25 mouse cellular contexts compared by ENCODE assay signal in genomic region chr11:29632486-29632885, GRCm38 (mm10).
DNase-seq lines count a peak whose midpoint lies in the region; ATAC-seq lines count a peak whose summit lies in the region.
"Had no signal": no experiment of that assay in that cellular context is flagged by ENCODE, and none has a peak within 500 bp of the region (broad histone marks: within the 10 kb centered on the region; RNA-seq: fewer than 3 reads in every experiment).

No protein-coding gene starts in this region.

- H3K27me3 ChIP-seq in heart, embryonic 16.5 days (ENCODE audit: control insufficient read depth, insufficient read depth, low read length), result no peaks in the 10 kb centered on the region
- no peaks in the 10 kb centered on the region for H3K27me3 ChIP-seq in heart, embryonic 10.5 days (ENCODE audit: insufficient read depth, poor library complexity, severe bottlenecking)
- H3K27me3 ChIP-seq: embryonic facial prominence, embryonic 12.5 days; forebrain, embryonic 13.5 days; midbrain, embryonic 12.5 days; neural tube, embryonic 12.5 days had no signal

- H3K9me3 ChIP-seq in heart, embryonic 16.5 days (replicated peaks; ENCODE audit: control insufficient read depth, low read length), result no peaks in the 10 kb centered on the region
- no peaks in the 10 kb centered on the region for H3K9me3 ChIP-seq in heart, embryonic 10.5 days
- H3K9me3 ChIP-seq: embryonic facial prominence, embryonic 12.5 days; forebrain, embryonic 13.5 days; limb, embryonic 10.5 days; midbrain, embryonic 12.5 days; neural tube, embryonic 12.5 days had no signal

- WGBS in heart, embryonic 16.5 days, result 15% methylated on average over 1 of the region's 1 CpGs
- 50% methylated on average over 1 of the region's 1 CpGs for WGBS in heart, embryonic 10.5 days

- no peak overlapping the region for H3K9ac ChIP-seq in heart, embryonic 16.5 days (ENCODE audit: low read length)
- H3K9ac ChIP-seq: embryonic facial prominence, embryonic 12.5 days; forebrain, embryonic 13.5 days; liver, postnatal 0 days; midbrain, embryonic 12.5 days; neural tube, embryonic 12.5 days had no signal

- H3K4me2 ChIP-seq in heart, embryonic 16.5 days (ENCODE audit: low read depth, low read length), result no peak overlapping the region
- H3K4me2 ChIP-seq: embryonic facial prominence, embryonic 12.5 days; forebrain, embryonic 13.5 days; midbrain, embryonic 12.5 days; neural tube, embryonic 12.5 days had no signal

- no peak overlapping the region for H3K4me3 ChIP-seq in heart, embryonic 16.5 days (ENCODE audit: low read length)
- H3K4me3 ChIP-seq in heart, embryonic 10.5 days, result no peak overlapping the region
- H3K4me3 ChIP-seq: embryonic facial prominence, embryonic 12.5 days; erythroblast, embryonic 14.5 days; forebrain, embryonic 13.5 days; limb, embryonic 10.5 days; midbrain, embryonic 12.5 days; neural tube, embryonic 12.5 days had no signal

- H3K36me3 ChIP-seq in heart, embryonic 16.5 days (ENCODE audit: control insufficient read depth, insufficient read depth), result no peaks in the 10 kb centered on the region
- no peaks in the 10 kb centered on the region for H3K36me3 ChIP-seq in heart, embryonic 10.5 days
- H3K36me3 ChIP-seq: embryonic facial prominence, embryonic 12.5 days; limb, embryonic 10.5 days; midbrain, embryonic 12.5 days; neural tube, embryonic 12.5 days had no signal

- no peak for ATAC-seq in heart, embryonic 16.5 days (replicated peaks; ENCODE audit: extremely low read depth, insufficient read depth, low FRiP score)
- ATAC-seq: CD4-positive, CD25-positive, alpha-beta regulatory T cell, adult 4 months; forebrain, embryonic 13.5 days; inflammation-experienced regulatory T-cells, adult 6 months; liver, postnatal 0 days had no signal

- peak; percentile 54 for DNase-seq in heart, adult 11 months
- DNase-seq in heart, adult 18-20 months, result no peak
- no peak for DNase-seq in heart, embryonic 10.5 days (ENCODE audit: low spot score)
- DNase-seq in ovary, adult 18-20 months (ENCODE audit: low spot score), result peak; percentile 44
- no peak for DNase-seq in ovary, postnatal 10 days (ENCODE audit: low spot score)
- no peak for DNase-seq in layer of hippocampus, adult 9-11 months
- no peak for DNase-seq in testis, postnatal 10 days (ENCODE audit: low spot score)
- DNase-seq: cerebellum, adult 11 months; cerebellum, postnatal 10 days; gastrocnemius, postnatal 10 days; kidney, postnatal 25 days; liver, postnatal 0 days; lung, postnatal 10 days; right cerebral cortex, postnatal 14 days; thymus, adult 18-20 months; thymus, postnatal 4 days had no signal

- peak overlapping the region; percentile 75 for H3K27ac ChIP-seq in heart, embryonic 16.5 days (ENCODE audit: low read length)
- no peak overlapping the region for H3K27ac ChIP-seq in heart, embryonic 10.5 days
- H3K27ac ChIP-seq: embryonic facial prominence, embryonic 12.5 days; forebrain, embryonic 13.5 days; limb, embryonic 10.5 days; midbrain, embryonic 12.5 days; neural tube, embryonic 12.5 days had no signal

- peaks cover 26% of the 10 kb centered on the region for H3K4me1 ChIP-seq in heart, embryonic 16.5 days (ENCODE audit: control insufficient read depth, insufficient read depth, low read length)
- peaks cover 18% of the 10 kb centered on the region for H3K4me1 ChIP-seq in heart, embryonic 10.5 days
- H3K4me1 ChIP-seq: neural tube, embryonic 12.5 days had no signal

Comparison
In these comparisons a context has a peak if more than half of its experiments do, and no peak if none do; other contexts are left out.
1. DNase-seq: peak in heart, adult 11 months (single experiment) and ovary, adult 18-20 months (single experiment); none in heart, adult 18-20 months (0 of 2), heart, embryonic 10.5 days (single experiment), ovary, postnatal 10 days (single experiment), layer of hippocampus, adult 9-11 months (single experiment) and testis, postnatal 10 days (single experiment).